Mouse (Mus musculus): Measurements from ENCODE around the gene Rcor1. TPM values are rescaled to one million over a fixed set of nuclear protein-coding genes. Genes with fewer than 3 reads are reported as not detected.
"Not testable (repeated sequence)": the region's sequence is repeated elsewhere in the genome, so short reads cannot be mapped to it uniquely, and the experiment has no call there.

Gene Rcor1
- polyA plus RNA-seq, 1 experiment from 2014 or later = 4.5 TPM

DNA sequence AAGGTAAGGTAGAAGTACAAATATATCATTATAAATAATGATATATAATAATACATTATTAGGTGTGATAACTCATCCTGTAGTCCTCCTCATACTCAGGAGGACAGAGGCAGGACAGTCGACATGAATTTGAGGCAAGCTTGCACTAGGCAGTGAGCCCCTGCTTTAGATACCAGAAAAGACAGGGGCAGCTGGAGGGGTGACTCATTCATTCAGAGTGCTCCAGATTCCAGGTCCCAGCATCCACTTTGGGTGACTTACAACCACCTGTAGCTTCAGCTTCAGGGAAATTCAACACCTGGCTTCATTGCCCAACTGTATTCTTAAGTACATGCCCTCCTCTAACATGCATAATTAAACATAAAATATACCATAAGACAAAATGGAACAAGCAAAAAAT is 7.7 kb downstream of the Rcor1 start:
- H3K9me3 ChIP-seq (ENCODE audit: control insufficient read depth, low read length) = no peaks in the 10 kb centered on the region
- no peak overlapping the region for H3K27ac ChIP-seq (ENCODE audit: low read depth, low read length)
- no peak overlapping the region for H3K9ac ChIP-seq (ENCODE audit: low read depth, low read length)
- peaks cover 2% of the 10 kb centered on the region; the same call in 1 of the 2 replicates for H3K4me1 ChIP-seq (ENCODE audit: control insufficient read depth, insufficient read depth, low read depth, low read length)
- no peak overlapping the region for H3K4me2 ChIP-seq (ENCODE audit: low read length)
- H3K27me3 ChIP-seq (replicated peaks; ENCODE audit: control insufficient read depth, insufficient read depth, low read length) = no peaks in the 10 kb centered on the region
- H3K4me3 ChIP-seq (ENCODE audit: low read length) = no peak overlapping the region
- H3K36me3 ChIP-seq (ENCODE audit: control insufficient read depth, insufficient read depth, low read length) = peaks cover 2% of the 10 kb centered on the region; the same call in 1 of the 2 replicates
- ATAC-seq = no peak
- WGBS = 93% methylated on average over 1 of the region's 1 CpGs

DNA sequence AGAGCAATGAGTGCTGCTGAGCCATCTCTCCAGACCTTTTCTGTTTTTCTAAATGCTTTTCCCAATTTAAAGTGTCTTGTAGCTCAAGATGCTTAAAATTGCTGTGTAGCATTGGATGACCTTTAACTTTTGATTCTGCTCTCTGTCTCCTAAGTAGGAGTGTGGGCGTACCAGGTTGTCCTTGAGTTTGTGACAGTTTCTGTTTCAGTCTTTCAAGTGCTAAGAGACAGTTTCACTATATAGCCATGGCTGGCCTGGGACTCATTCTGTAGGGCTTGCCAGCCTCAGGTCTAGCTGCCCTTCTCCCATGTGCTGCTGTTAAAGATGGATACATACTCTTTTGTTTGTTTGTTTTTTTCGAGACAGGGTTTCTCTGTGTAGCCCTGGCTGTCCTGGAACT is 9.1 kb downstream of the Rcor1 start:
- no peaks in the 10 kb centered on the region for H3K9me3 ChIP-seq (ENCODE audit: control insufficient read depth, low read length)
- no peak for ATAC-seq
- WGBS = 91% methylated on average over 2 of the region's 2 CpGs

DNA sequence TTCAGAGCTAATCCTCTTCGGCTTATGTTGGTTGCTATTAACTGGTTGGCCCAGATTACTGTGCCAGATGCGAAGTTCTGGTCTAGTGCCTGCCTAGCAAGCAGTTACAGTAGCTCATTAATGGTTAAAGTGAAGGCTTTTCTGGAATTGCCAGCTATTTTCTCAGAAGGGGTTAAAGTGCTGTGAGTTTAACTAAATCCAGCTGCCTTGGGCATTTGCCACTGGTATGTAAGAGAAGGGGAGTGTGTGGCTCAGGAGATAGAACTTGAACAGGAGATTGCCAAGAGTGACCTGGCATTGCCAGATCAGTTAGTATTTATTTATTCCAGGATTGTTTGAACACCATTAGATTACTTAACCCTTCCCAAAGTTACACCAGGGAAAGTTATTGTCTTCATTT is 11.1 kb downstream of the Rcor1 start:
- no peaks in the 10 kb centered on the region for H3K36me3 ChIP-seq (ENCODE audit: control insufficient read depth, insufficient read depth, low read length)
- no peaks in the 10 kb centered on the region for H3K9me3 ChIP-seq (ENCODE audit: control insufficient read depth, low read length)
- H3K4me2 ChIP-seq (ENCODE audit: low read length) = no peak overlapping the region
- no peak for ATAC-seq
- H3K4me1 ChIP-seq (ENCODE audit: control insufficient read depth, insufficient read depth, low read depth, low read length) = peaks cover 2% of the 10 kb centered on the region; the same call in 1 of the 2 replicates
- H3K27me3 ChIP-seq (replicated peaks; ENCODE audit: control insufficient read depth, insufficient read depth, low read length) = no peaks in the 10 kb centered on the region
- H3K9ac ChIP-seq (ENCODE audit: low read depth, low read length) = no peak overlapping the region
- no peak overlapping the region for H3K27ac ChIP-seq (ENCODE audit: low read depth, low read length)
- no peak overlapping the region for H3K4me3 ChIP-seq (ENCODE audit: low read length)
- 72% methylated on average over 2 of the region's 2 CpGs for WGBS

More for the DNA sequence above, 9.1 kb downstream of the Rcor1 start:
- H3K4me3 ChIP-seq (ENCODE audit: low read length) = no peak overlapping the region
- H3K9ac ChIP-seq (ENCODE audit: low read depth, low read length) = no peak overlapping the region
- no peak overlapping the region for H3K4me2 ChIP-seq (ENCODE audit: low read length)
- no peaks in the 10 kb centered on the region for H3K27me3 ChIP-seq (replicated peaks; ENCODE audit: control insufficient read depth, insufficient read depth, low read length)
- H3K27ac ChIP-seq (ENCODE audit: low read depth, low read length) = no peak overlapping the region
- peaks cover 2% of the 10 kb centered on the region; the same call in 1 of the 2 replicates for H3K36me3 ChIP-seq (ENCODE audit: control insufficient read depth, insufficient read depth, low read length)
- peaks cover 2% of the 10 kb centered on the region; the same call in 1 of the 2 replicates for H3K4me1 ChIP-seq (ENCODE audit: control insufficient read depth, insufficient read depth, low read depth, low read length)

DNA sequence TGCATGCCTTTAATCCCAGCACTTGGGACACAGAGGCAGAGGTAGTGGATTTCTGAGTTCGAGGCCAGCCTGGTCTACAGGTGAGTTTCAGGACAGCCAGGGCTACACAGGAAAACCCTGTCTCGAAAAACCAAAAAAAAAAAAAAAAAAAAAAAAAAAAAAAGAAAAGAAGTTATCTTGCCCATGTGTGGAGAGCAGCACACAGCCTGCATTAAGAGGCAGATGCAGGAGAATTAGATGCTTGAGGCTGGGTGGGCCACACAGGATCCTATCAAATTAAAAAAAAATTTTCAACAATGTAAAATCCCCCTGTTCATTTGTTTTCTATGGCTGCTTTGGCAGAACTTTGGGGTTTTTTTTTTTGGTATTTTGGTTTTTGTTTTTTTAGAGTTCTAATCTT is 24.2 kb downstream of the Rcor1 start:
- no peak for ATAC-seq
- Histone ChIP-seq H3K4me1 (ENCODE audit: control insufficient read depth, insufficient read depth, low read depth, low read length) (peaks cover 2% of the 10 kb centered on the region; the same call in 1 of the 2 replicates), H3K9me3 (ENCODE audit: control insufficient read depth, low read length) (no peaks in the 10 kb centered on the region), H3K4me3 (ENCODE audit: low read length) (no peak overlapping the region), H3K27ac (ENCODE audit: low read depth, low read length) (no peak overlapping the region), H3K27me3 (replicated peaks; ENCODE audit: control insufficient read depth, insufficient read depth, low read length) (no peaks in the 10 kb centered on the region), H3K36me3 (ENCODE audit: control insufficient read depth, insufficient read depth, low read length) (no peaks in the 10 kb centered on the region), H3K9ac (ENCODE audit: low read depth, low read length) (no peak overlapping the region), H3K4me2 (ENCODE audit: low read length) (no peak overlapping the region)
- WGBS = 90% methylated on average over 2 of the region's 2 CpGs

DNA sequence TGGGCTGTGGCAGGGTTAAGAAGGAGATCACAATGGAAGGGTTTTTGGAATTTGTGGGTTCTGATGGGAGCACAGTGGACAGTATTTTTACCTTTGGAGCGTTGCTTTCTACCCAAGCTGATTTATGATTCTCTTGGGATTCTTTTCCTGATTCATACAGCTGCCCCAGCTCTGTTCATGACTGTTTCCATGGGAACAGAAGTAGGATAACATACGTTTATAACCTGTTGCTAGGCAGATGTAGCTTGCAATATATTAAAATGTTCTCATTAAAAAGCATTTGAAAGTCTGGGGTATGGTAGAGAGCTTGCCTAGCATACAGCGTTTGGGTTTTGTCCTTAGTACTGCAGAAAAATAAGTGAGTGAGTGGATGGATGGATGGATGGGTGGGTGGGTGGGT is 25.1 kb downstream of the Rcor1 start:
- H3K9ac ChIP-seq (ENCODE audit: low read depth, low read length) = no peak overlapping the region
- no peak overlapping the region for H3K4me3 ChIP-seq (ENCODE audit: low read length)
- H3K27ac ChIP-seq (ENCODE audit: low read depth, low read length) = no peak overlapping the region
- peaks cover 2% of the 10 kb centered on the region; the same call in 1 of the 2 replicates for H3K4me1 ChIP-seq (ENCODE audit: control insufficient read depth, insufficient read depth, low read depth, low read length)
- H3K4me2 ChIP-seq (ENCODE audit: low read length) = no peak overlapping the region
- no peaks in the 10 kb centered on the region for H3K9me3 ChIP-seq (ENCODE audit: control insufficient read depth, low read length)
- WGBS = 60% methylated on average over 3 of the region's 3 CpGs
- no peaks in the 10 kb centered on the region for H3K36me3 ChIP-seq (ENCODE audit: control insufficient read depth, insufficient read depth, low read length)
- ATAC-seq = no peak
- no peaks in the 10 kb centered on the region for H3K27me3 ChIP-seq (replicated peaks; ENCODE audit: control insufficient read depth, insufficient read depth, low read length)

DNA sequence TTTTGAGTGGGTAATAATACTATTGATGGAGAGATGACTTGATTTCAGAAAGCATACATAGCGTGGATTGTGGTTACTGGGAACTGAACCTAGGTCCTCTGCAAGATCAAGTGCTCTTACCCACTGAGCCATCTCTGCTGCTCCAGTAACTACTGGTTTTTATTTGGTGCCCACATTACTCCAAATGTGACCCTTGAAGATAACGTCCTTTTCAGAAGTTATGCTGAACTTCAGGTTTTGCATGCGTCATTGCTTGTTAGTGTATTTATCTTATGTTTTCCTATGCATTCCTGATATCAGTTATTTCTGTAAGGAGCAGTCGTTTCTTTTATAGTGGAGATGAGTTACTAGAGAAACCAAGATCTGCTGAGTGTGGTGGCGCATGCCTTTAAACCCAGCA is 26.2 kb downstream of the Rcor1 start:
- ATAC-seq = no peak
- no peak overlapping the region for H3K27ac ChIP-seq (ENCODE audit: low read depth, low read length)
- H3K9ac ChIP-seq (ENCODE audit: low read depth, low read length) = no peak overlapping the region
- H3K9me3 ChIP-seq (ENCODE audit: control insufficient read depth, low read length) = no peaks in the 10 kb centered on the region
- H3K4me1 ChIP-seq (ENCODE audit: control insufficient read depth, insufficient read depth, low read depth, low read length) = peaks cover 2% of the 10 kb centered on the region; the same call in 1 of the 2 replicates
- 94% methylated on average over 5 of the region's 5 CpGs for WGBS
- no peak overlapping the region for H3K4me3 ChIP-seq (ENCODE audit: low read length)
- H3K4me2 ChIP-seq (ENCODE audit: low read length) = no peak overlapping the region
- no peaks in the 10 kb centered on the region for H3K36me3 ChIP-seq (ENCODE audit: control insufficient read depth, insufficient read depth, low read length)
- no peaks in the 10 kb centered on the region for H3K27me3 ChIP-seq (replicated peaks; ENCODE audit: control insufficient read depth, insufficient read depth, low read length)

DNA sequence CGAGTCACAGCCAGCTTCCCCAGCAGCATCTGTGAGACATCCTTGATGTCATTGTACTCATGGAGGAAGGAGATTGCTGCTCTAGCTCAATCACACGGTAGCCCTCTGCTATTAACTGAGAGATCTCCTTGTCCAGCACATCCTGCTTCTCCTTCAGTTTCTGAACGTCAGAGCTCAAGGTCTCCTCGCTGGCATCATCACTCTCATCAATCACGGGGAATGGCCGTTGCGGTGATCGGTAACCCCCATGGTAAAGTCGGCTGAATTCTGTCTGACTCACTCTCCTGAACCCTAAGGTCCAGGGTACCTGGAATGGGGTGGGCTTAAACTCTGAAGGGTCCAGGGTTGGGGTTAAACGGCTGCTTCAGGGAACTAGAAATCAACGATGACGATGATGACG is 28.7 kb downstream of the Rcor1 start:
- Histone ChIP-seq H3K4me3 (ENCODE audit: low read length) (no peak overlapping the region), H3K9me3 (ENCODE audit: control insufficient read depth, low read length) (no peaks in the 10 kb centered on the region), H3K27ac (ENCODE audit: low read depth, low read length) (no peak overlapping the region), H3K9ac (ENCODE audit: low read depth, low read length) (no peak overlapping the region), H3K4me2 (ENCODE audit: low read length) (no peak overlapping the region), H3K27me3 (replicated peaks; ENCODE audit: control insufficient read depth, insufficient read depth, low read length) (no peaks in the 10 kb centered on the region), H3K36me3 (ENCODE audit: control insufficient read depth, insufficient read depth, low read length) (no peaks in the 10 kb centered on the region), H3K4me1 (ENCODE audit: control insufficient read depth, insufficient read depth, low read depth, low read length) (peaks cover 2% of the 10 kb centered on the region)
- WGBS = 87% methylated on average over 13 of the region's 13 CpGs
- no peak for ATAC-seq

DNA sequence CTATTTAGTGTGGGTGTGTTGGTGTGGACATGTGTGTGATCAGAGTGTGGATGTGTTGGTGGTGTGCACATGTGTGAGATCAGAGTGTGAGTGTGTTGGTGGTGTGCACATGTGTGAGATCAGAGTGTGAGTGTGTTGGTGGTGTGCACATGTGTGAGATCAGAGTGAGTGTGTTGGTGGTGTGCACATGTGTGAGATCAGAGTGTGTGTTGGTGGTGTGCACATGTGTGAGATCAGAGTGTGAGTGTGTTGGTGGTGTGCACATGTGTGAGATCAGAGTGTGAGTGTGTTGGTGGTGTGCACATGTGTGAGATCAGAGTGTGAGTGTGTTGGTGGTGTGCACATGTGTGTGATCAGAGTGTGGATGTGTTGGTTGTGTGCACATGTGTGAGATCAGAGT is 30.1 kb downstream of the Rcor1 start:
- H3K9ac ChIP-seq (ENCODE audit: low read depth, low read length); H3K4me2 ChIP-seq (ENCODE audit: low read length); H3K9me3 ChIP-seq (ENCODE audit: control insufficient read depth, low read length); H3K27ac ChIP-seq (ENCODE audit: low read depth, low read length); H3K4me1 ChIP-seq (ENCODE audit: control insufficient read depth, insufficient read depth, low read depth, low read length); ATAC-seq; H3K36me3 ChIP-seq (ENCODE audit: control insufficient read depth, insufficient read depth, low read length); H3K4me3 ChIP-seq (ENCODE audit: low read length); H3K27me3 ChIP-seq (replicated peaks; ENCODE audit: control insufficient read depth, insufficient read depth, low read length): not testable (repeated sequence)

DNA sequence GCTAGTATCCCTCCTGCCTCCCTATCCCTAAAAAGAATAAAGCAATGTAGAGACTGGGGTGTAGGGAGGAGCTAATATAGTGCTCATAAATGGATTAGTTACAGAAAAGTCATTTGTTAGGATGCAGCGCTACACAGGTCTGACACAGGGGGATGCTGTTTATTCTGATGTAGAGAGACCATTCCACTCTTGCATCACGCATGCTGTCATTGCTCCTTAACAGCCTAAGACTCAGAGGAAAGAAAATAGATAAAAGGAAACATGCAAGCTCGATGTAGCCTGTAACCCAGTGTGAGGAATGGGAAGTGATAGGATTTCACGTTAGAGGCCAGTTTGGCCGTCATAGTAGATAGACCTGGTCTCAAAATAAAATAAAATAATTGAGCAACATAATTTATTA is 31.9 kb downstream of the Rcor1 start:
- no peaks in the 10 kb centered on the region for H3K27me3 ChIP-seq (replicated peaks; ENCODE audit: control insufficient read depth, insufficient read depth, low read length)
- ATAC-seq = no peak
- WGBS = 83% methylated on average over 5 of the region's 5 CpGs
- no peak overlapping the region for H3K4me2 ChIP-seq (ENCODE audit: low read length)
- no peaks in the 10 kb centered on the region for H3K36me3 ChIP-seq (ENCODE audit: control insufficient read depth, insufficient read depth, low read length)
- no peak overlapping the region for H3K9ac ChIP-seq (ENCODE audit: low read depth, low read length)
- no peak overlapping the region for H3K27ac ChIP-seq (ENCODE audit: low read depth, low read length)
- H3K4me3 ChIP-seq (ENCODE audit: low read length) = no peak overlapping the region
- no peaks in the 10 kb centered on the region; the same call in none of the 2 replicates for H3K4me1 ChIP-seq (ENCODE audit: control insufficient read depth, insufficient read depth, low read depth, low read length)
- H3K9me3 ChIP-seq (ENCODE audit: control insufficient read depth, low read length) = no peaks in the 10 kb centered on the region
